Mouse (Mus musculus) activated CD4-positive, CD25-positive, alpha-beta regulatory T cell (primary cell): ENCODE results near the gene Vmn1r8. TPM values are rescaled to one million over a fixed set of nuclear protein-coding genes. Genes with fewer than 3 reads are reported as not detected.

Source experiments
- polyA plus RNA-seq, 2 experiments: library from polyadenylated mRNA; unstranded; fragments of 100-300 nt; shearing (Covaris generic); gene quantifications; one replicate each; pipeline ENCODE4 v1.2.1; 2017

Gene Vmn1r8
- under 1 TPM in 1 of 2 experiments, not detected in 1; 0.15 TPM for polyA plus RNA-seq

DNA sequence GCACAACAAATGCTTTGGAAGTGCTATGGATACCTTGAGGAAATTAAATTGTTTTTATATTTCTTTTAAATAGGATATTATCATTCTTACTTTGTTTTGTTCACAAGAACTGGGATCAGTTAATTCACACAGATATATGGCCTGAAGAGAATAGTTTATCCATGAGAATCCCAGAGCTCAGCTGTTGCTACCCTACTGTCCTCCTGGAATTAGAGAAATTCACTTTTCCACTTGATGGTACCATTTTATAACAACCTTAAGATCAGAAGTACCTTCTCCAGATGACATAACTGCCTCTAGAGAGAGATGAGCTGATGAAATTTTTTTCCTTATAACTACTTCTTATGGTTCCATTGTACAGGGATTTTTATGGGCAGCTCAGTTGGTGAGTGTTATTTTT lies at the start of gene Vmn1r8:
TSS of gene Vmn1r8 (plus strand) at position 301 of the 400 bp plus-strand sequence.

DNA sequence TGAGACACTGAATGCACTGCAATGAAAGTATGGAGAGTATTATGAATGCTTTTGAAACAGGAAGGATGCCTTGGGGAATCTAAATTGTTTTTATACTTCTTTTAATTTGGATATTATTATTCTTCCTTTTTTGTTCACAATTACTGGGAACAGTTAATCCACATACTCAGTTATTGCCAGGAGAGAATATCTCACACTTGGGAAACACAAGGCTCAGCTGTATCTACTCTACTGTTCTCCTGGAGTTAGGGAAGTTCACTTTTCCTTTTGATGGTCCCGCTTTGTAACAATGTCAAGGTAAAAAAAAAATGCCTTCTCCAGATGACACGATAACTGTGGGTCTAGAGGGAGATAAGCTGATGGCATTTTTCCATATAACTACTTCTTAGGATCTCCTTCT lies 35.1 kb upstream of the Vmn1r8 start, which contains the start of gene Vmn1r6:
TSS of gene Vmn1r6 (plus strand) at position 301 of the 400 bp plus-strand sequence.

DNA sequence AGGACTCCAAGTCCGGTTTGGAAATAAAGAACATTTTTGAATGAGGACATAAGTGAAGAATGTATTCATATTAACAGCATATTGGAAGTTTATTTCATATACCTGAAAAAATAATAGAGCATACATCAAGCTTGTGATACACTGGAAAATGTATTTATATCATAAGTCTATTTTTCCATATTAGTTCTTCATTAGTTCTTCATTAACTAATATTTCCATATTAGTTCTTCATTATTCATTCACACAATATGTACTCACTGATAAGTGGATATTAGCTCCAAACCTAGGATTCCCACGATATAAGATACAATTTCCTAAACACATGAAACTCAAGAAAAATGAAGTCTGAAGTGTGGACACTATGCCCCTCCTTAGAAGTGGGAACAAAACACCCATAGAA lies 6.9 kb upstream of the Vmn1r8 start, which contains the start of gene Vmn1r7:
TSS of gene Vmn1r7 (minus strand) at position 101 of the 400 bp plus-strand sequence.

DNA sequence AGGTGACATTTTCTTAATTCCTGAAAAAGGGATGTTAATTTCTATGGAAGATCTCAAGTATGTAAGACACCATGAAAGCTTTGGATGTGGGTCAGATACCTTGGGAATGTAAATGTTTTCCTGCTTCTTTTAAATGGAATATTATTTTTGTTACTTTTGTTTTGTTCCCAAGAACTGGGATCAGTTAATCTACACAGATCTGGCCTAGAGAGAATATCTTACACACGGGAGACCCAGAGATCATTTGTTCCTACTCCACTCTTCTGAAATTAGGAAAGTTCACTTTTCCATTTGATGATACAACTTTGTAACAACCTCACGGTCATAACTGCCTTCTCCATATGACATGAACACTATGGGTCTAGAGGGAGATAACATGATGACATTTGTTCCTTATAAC lies 34.4 kb downstream of the Vmn1r8 start, which contains the start of gene Vmn1r9:
TSS of gene Vmn1r9 (plus strand) at position 301 of the 400 bp plus-strand sequence.

Other genes with a start within 250 kb of the Vmn1r8 start
- 10 to 100 TPM; 55.7 to 58.7 TPM for gene Kbtbd2, start 234.5 kb upstream of the Vmn1r8 start, polyA plus RNA-seq
- gene Fkbp9, start 200.2 kb upstream of the Vmn1r8 start, polyA plus RNA-seq, result not detected
- 10 to 100 TPM; 70.2 to 91.5 TPM for gene Nt5c3, start 108.4 kb upstream of the Vmn1r8 start, polyA plus RNA-seq
- gene Vmn1r4, start 108.3 kb upstream of the Vmn1r8 start, polyA plus RNA-seq, result under 1 TPM in 1 of 2 experiments, not detected in 1; 0.25 TPM
- under 1 TPM in 1 of 2 experiments, not detected in 1; 0.38 TPM for gene Vmn1r5, start 62.0 kb upstream of the Vmn1r8 start, polyA plus RNA-seq
- gene Vmn1r6, start 35.0 kb upstream of the Vmn1r8 start, polyA plus RNA-seq, result under 1 TPM in 1 of 2 experiments, not detected in 1; 0.11 TPM
- not detected for gene Vmn1r7, start 7.0 kb upstream of the Vmn1r8 start, polyA plus RNA-seq
- gene Vmn1r9, start 34.5 kb downstream of the Vmn1r8 start, polyA plus RNA-seq, result not detected
- gene Vmn1r10, start 77.2 kb downstream of the Vmn1r8 start, polyA plus RNA-seq, result not detected
- gene Vmn1r11, start 101.2 kb downstream of the Vmn1r8 start, polyA plus RNA-seq, result not detected
- gene Vmn1r12, start 124.6 kb downstream of the Vmn1r8 start, polyA plus RNA-seq, result under 1 TPM; 0.06 to 0.12 TPM
- gene Vmn1r13, start 171.0 kb downstream of the Vmn1r8 start, polyA plus RNA-seq, result under 1 TPM; 0.27 to 0.60 TPM
- not detected for gene Vmn1r14, start 199.4 kb downstream of the Vmn1r8 start, polyA plus RNA-seq
- not detected for gene Vmn1r15, start 225.7 kb downstream of the Vmn1r8 start, polyA plus RNA-seq